Mouse (Mus musculus) testis, adult 2 months (tissue): ENCODE measurements around the gene Arpc1a.

Experiments used
- CTCF ChIP-seq: fragments of 200-500 bp; IDR thresholded peaks from 2 replicates; pipeline ENCODE4 v1.5.1; 2012; ENCODE audit warnings: low read depth, mild to moderate bottlenecking, inconsistent platforms, low read length, moderate library complexity; ENCODE audit not compliant: control insufficient read depth, insufficient read depth, insufficient replicate concordance
- POLR2A ChIP-seq: fragments of 200-500 bp; IDR thresholded peaks from 2 replicates; pipeline ENCODE4 v1.6.1; 2012; ENCODE audit warnings: low read depth, mild to moderate bottlenecking, inconsistent platforms, low read length, moderate library complexity; ENCODE audit not compliant: control insufficient read depth

- TF ChIP-seq CTCF (no peak), POLR2A (no peak)
Measured at GRCm38 (mm10) chr5:145129124-145129523, 45.5 kb downstream of the Arpc1a start.
